Mouse (Mus musculus) CD4-positive helper T cell, adult 2 months (primary cell): ENCODE data around the gene AI597479.

Experiments
- DNase-seq: peaks from one replicate; pipeline ENCODE4 v3.0.0-alpha.2; 2012; ENCODE audit warnings: low read depth, missing footprints, low spot score

Gene AI597479

GRCm38 (mm10) chr1:43098031-43098984 is at the start of gene AI597479, which contains the start of gene Tgfbrap1:
TSS of gene AI597479 (plus strand) at chr1:43098710.
TSS of gene Tgfbrap1 (minus strand) at chr1:43098637.
- DNase-seq = peak; percentile 93

- no peak for DNase-seq
These were observed 46.6 kb upstream of the AI597479 start for GRCm38 (mm10) chr1:43051903-43052302.

- peak; percentile 24 for DNase-seq
These were observed 32.7 kb upstream of the AI597479 start for GRCm38 (mm10) chr1:43065615-43066310.

- DNase-seq = no peak
These were observed 31.9 kb upstream of the AI597479 start for GRCm38 (mm10) chr1:43066573-43066972.

GRCm38 (mm10) chr1:43067551-43067950 is 31.0 kb upstream of the AI597479 start:
- DNase-seq = no peak

GRCm38 (mm10) chr1:43070726-43071125 is 27.8 kb upstream of the AI597479 start:
- peak; percentile 27 for DNase-seq

GRCm38 (mm10) chr1:43072028-43072427 is 26.5 kb upstream of the AI597479 start:
- DNase-seq = no peak

GRCm38 (mm10) chr1:43072561-43072960 is 25.9 kb upstream of the AI597479 start:
- DNase-seq = no peak

- no peak for DNase-seq
These were observed 23.7 kb upstream of the AI597479 start for GRCm38 (mm10) chr1:43074791-43075190.

GRCm38 (mm10) chr1:43078124-43078523 is 20.4 kb upstream of the AI597479 start:
- DNase-seq = no peak

- DNase-seq = no peak
These were observed 15.6 kb upstream of the AI597479 start for GRCm38 (mm10) chr1:43082946-43083345.

GRCm38 (mm10) chr1:43090418-43090817 is 8.1 kb upstream of the AI597479 start:
- DNase-seq = no peak

GRCm38 (mm10) chr1:43091306-43092055 is 7.0 kb upstream of the AI597479 start:
- no peak for DNase-seq

- DNase-seq = peak; percentile 70
These were observed 6.2 kb upstream of the AI597479 start for GRCm38 (mm10) chr1:43092056-43093015.

- DNase-seq = no peak
These were observed 4.3 kb upstream of the AI597479 start for GRCm38 (mm10) chr1:43094206-43094605.

GRCm38 (mm10) chr1:43108729-43109128 is 10.2 kb downstream of the AI597479 start:
- no peak for DNase-seq

GRCm38 (mm10) chr1:43110556-43110955 is 12.0 kb downstream of the AI597479 start:
- peak; percentile 83 for DNase-seq

GRCm38 (mm10) chr1:43112882-43113281 is 14.4 kb downstream of the AI597479 start:
- DNase-seq = peak; percentile 46

- no peak for DNase-seq
These were observed 18.9 kb downstream of the AI597479 start for GRCm38 (mm10) chr1:43117435-43117834.

- DNase-seq = no peak
These were observed 22.4 kb downstream of the AI597479 start for GRCm38 (mm10) chr1:43120950-43121349.

- no peak for DNase-seq
These were observed 24.1 kb downstream of the AI597479 start for GRCm38 (mm10) chr1:43122616-43123015.
